Mouse (Mus musculus): Measurements from ENCODE around the gene Prr29. TPM values are rescaled to one million over a fixed set of nuclear protein-coding genes. Genes with fewer than 3 reads are reported as not detected.

Gene Prr29
- total and polyA plus RNA-seq, 3 experiments = 0.61 TPM; not detected in 2

- Histone ChIP-seq H3K9me3 (replicated peaks; ENCODE audit: insufficient read depth, low read length) (no peaks in the 10 kb centered on the region), H3K36me3 (ENCODE audit: control insufficient read depth in 1 of 2, insufficient read depth in 2 of 2, low read length in 2 of 2) (peaks cover 0 to 12% of the 10 kb centered on the region in 2 experiments; a peak in 2 of 4 replicates), H3K9ac (ENCODE audit: control insufficient read depth, low read depth, low read length, poor library complexity, severe bottlenecking) (no peak overlapping the region), H3K27me3 (ENCODE audit: control insufficient read depth in 1 of 2, insufficient read depth in 2 of 2, low read length in 2 of 2) (peaks cover 0 to 2% of the 10 kb centered on the region in 2 experiments; a peak in 2 of 4 replicates), H3K27ac (ENCODE audit: control insufficient read depth, low read depth, low read length) (no peak overlapping the region), H3K4me3 (ENCODE audit: control insufficient read depth in 1 of 2, insufficient read depth in 1 of 2, low read depth in 2 of 2, low read length in 2 of 2) (no peak overlapping the region), H3K79me2 (ENCODE audit: control insufficient read depth, insufficient read depth, low read length, poor library complexity) (no peaks in the 10 kb centered on the region), H3K4me1 (ENCODE audit: control insufficient read depth in 1 of 2, insufficient read depth in 2 of 2, low read length in 2 of 2) (peaks cover 0 to 24% of the 10 kb centered on the region in 2 experiments; a peak in 2 of 4 replicates)
- DNase-seq (ENCODE audit: low read depth, low spot score) = no peak
- TF ChIP-seq USF2 (IDR thresholded peaks at IDR 0.05; ENCODE audit: borderline replicate concordance in 1 of 2, insufficient read depth in 1 of 2, low read depth in 1 of 2, low read length in 2 of 2) (no peak), MYB (IDR thresholded peaks at IDR 0.05; ENCODE audit: low read depth, low read length) (no peak), POLR2A (IDR thresholded peaks at IDR 0.05; ENCODE audit: control insufficient read depth in 1 of 2, insufficient read depth in 1 of 2, low read depth in 1 of 2, low read length in 2 of 2, poor library complexity in 1 of 2) (no peak), TCF12 (IDR thresholded peaks at IDR 0.05; ENCODE audit: low read depth, low read length) (no peak), TAL1 (IDR thresholded peaks at IDR 0.05; ENCODE audit: low read length) (no peak), ZMIZ1 (IDR thresholded peaks at IDR 0.05; ENCODE audit: low read depth, low read length) (no peak), CHD1 (IDR thresholded peaks at IDR 0.05; ENCODE audit: low read depth, low read length) (no peak), MAZ (IDR thresholded peaks at IDR 0.05; ENCODE audit: low read depth, low read length) (no peak), JUND (IDR thresholded peaks at IDR 0.05; ENCODE audit: low read depth, low read length) (no peak), SIN3A (IDR thresholded peaks at IDR 0.05; ENCODE audit: low read length) (no peak), ETS1 (IDR thresholded peaks at IDR 0.05; ENCODE audit: low read depth, low read length) (no peak), POLR2AphosphoS2 (IDR thresholded peaks at IDR 0.05; ENCODE audit: low read length) (no peak), EP300 (IDR thresholded peaks at IDR 0.05; ENCODE audit: low read depth in 1 of 2, low read length in 2 of 2) (no peak), MXI1 (IDR thresholded peaks at IDR 0.05; ENCODE audit: low read depth, low read length) (no peak), CHD2 (IDR thresholded peaks at IDR 0.05; ENCODE audit: low read length) (no peak), ZC3H11A (IDR thresholded peaks at IDR 0.05; ENCODE audit: low read depth, low read length) (no peak), MEF2A (IDR thresholded peaks at IDR 0.05; ENCODE audit: extremely low read depth, insufficient replicate concordance, low read depth, low read length, poor library complexity, severe bottlenecking) (no peak), NELFE (IDR thresholded peaks at IDR 0.05; ENCODE audit: low read depth, low read length) (no peak), RAD21 (IDR thresholded peaks at IDR 0.05; ENCODE audit: low read depth, low read length) (no peak)
These were observed 36.8 kb upstream of the Prr29 start for GRCm38 (mm10) chr11:106328521-106328920.

- Histone ChIP-seq H3K9me3 (replicated peaks; ENCODE audit: insufficient read depth, low read length) (no peaks in the 10 kb centered on the region), H3K4me1 (ENCODE audit: control insufficient read depth in 1 of 2, insufficient read depth in 2 of 2, low read length in 2 of 2) (peaks cover 0 to 24% of the 10 kb centered on the region in 2 experiments; a peak in 2 of 4 replicates), H3K9ac (ENCODE audit: control insufficient read depth, low read depth, low read length, poor library complexity, severe bottlenecking) (no peak overlapping the region), H3K4me3 (ENCODE audit: control insufficient read depth in 1 of 2, insufficient read depth in 1 of 2, low read depth in 2 of 2, low read length in 2 of 2) (no peak overlapping the region), H3K79me2 (ENCODE audit: control insufficient read depth, insufficient read depth, low read length, poor library complexity) (no peaks in the 10 kb centered on the region), H3K27ac (ENCODE audit: control insufficient read depth, low read depth, low read length) (no peak overlapping the region), H3K36me3 (ENCODE audit: control insufficient read depth in 1 of 2, insufficient read depth in 2 of 2, low read length in 2 of 2) (peaks cover 0 to 12% of the 10 kb centered on the region in 2 experiments; a peak in 2 of 4 replicates), H3K27me3 (ENCODE audit: control insufficient read depth in 1 of 2, insufficient read depth in 2 of 2, low read length in 2 of 2) (peaks cover 0 to 2% of the 10 kb centered on the region in 2 experiments; a peak in 2 of 4 replicates)
- no peak for TF ChIP-seq NELFE (IDR thresholded peaks at IDR 0.05; ENCODE audit: low read depth, low read length)
- no peak for TF ChIP-seq EP300 (IDR thresholded peaks at IDR 0.05; ENCODE audit: low read depth in 1 of 2, low read length in 2 of 2)
- no peak for TF ChIP-seq MYC (IDR thresholded peaks at IDR 0.05; ENCODE audit: low read depth, low read length)
- no peak for TF ChIP-seq MEF2A (IDR thresholded peaks at IDR 0.05; ENCODE audit: extremely low read depth, insufficient replicate concordance, low read depth, low read length, poor library complexity, severe bottlenecking)
- TF ChIP-seq ETS1 (IDR thresholded peaks at IDR 0.05; ENCODE audit: low read depth, low read length) = no peak
- no peak for TF ChIP-seq RAD21 (IDR thresholded peaks at IDR 0.05; ENCODE audit: low read depth, low read length)
- no peak for TF ChIP-seq POLR2AphosphoS5 (IDR thresholded peaks at IDR 0.05; ENCODE audit: borderline replicate concordance, low read depth, low read length)
- no peak for TF ChIP-seq BHLHE40 (IDR thresholded peaks at IDR 0.05; ENCODE audit: borderline replicate concordance, low read depth, low read length)
- TF ChIP-seq ZC3H11A (IDR thresholded peaks at IDR 0.05; ENCODE audit: low read depth, low read length) = no peak
- TF ChIP-seq SIN3A (IDR thresholded peaks at IDR 0.05; ENCODE audit: low read length) = no peak
- no peak for TF ChIP-seq UBTF (IDR thresholded peaks at IDR 0.05; ENCODE audit: borderline replicate concordance, insufficient read depth, low read depth, low read length)
- no peak for TF ChIP-seq POLR2A (IDR thresholded peaks at IDR 0.05; ENCODE audit: control insufficient read depth in 1 of 2, insufficient read depth in 1 of 2, low read depth in 1 of 2, low read length in 2 of 2, poor library complexity in 1 of 2)
- TF ChIP-seq KAT2A (conservative IDR thresholded peaks at IDR 0.05; ENCODE audit: low read depth, low read length) = no peak
- no peak for TF ChIP-seq E2F4 (IDR thresholded peaks at IDR 0.05; ENCODE audit: borderline replicate concordance, low read depth, low read length)
- TF ChIP-seq MYB (IDR thresholded peaks at IDR 0.05; ENCODE audit: low read depth, low read length) = no peak
- DNase-seq (ENCODE audit: low read depth, low spot score) = peak; percentile 43
These were observed 36.1 kb upstream of the Prr29 start for GRCm38 (mm10) chr11:106329128-106329527.

Measured in MEL (cell line).